Mouse (Mus musculus) limb, embryonic 15.5 days (tissue): ENCODE data around the gene Nexn. TPM values are rescaled to one million over a fixed set of nuclear protein-coding genes. Genes with fewer than 3 reads are reported as not detected.

Experiments used
- ATAC-seq: fragments of 200-750 bp; cut with Nextera tagmentation; 2 replicates; pipeline ENCODE4 v1.8.0; 2017; ENCODE audit warnings: low read depth, moderate TSS enrichment; ENCODE audit not compliant: insufficient number of reproducible peaks, low FRiP score, low TSS enrichment
- H3K27ac ChIP-seq: fragments of 300-500 bp; sonication (generic); 2 replicates; pipeline ENCODE4 v1.5.1; 2015; ENCODE audit warnings: moderate library complexity, mild to moderate bottlenecking, inconsistent platforms
- H3K27me3 ChIP-seq: fragments of 300-500 bp; sonication (generic); 2 replicates; pipeline ENCODE4 v1.6.1; 2015; ENCODE audit warnings: inconsistent platforms
- H3K36me3 ChIP-seq: fragments of 300-500 bp; sonication (generic); 2 replicates; pipeline ENCODE4 v1.6.1; 2015; ENCODE audit warnings: inconsistent platforms
- H3K4me1 ChIP-seq: fragments of 300-500 bp; sonication (generic); 2 replicates; pipeline ENCODE4 v1.6.1; 2015; ENCODE audit warnings: inconsistent platforms
- H3K4me2 ChIP-seq: fragments of 300-500 bp; sonication (generic); 2 replicates; pipeline ENCODE4 v1.6.1; 2015; ENCODE audit warnings: mild to moderate bottlenecking, inconsistent platforms
- H3K4me3 ChIP-seq: fragments of 300-500 bp; sonication (generic); 2 replicates; pipeline ENCODE4 v1.5.1; 2015; ENCODE audit warnings: mild to moderate bottlenecking, inconsistent platforms
- H3K9ac ChIP-seq: fragments of 300-500 bp; sonication (generic); 2 replicates; pipeline ENCODE4 v1.6.1; 2015; ENCODE audit warnings: inconsistent platforms
- H3K9me3 ChIP-seq: fragments of 300-500 bp; sonication (generic); 2 replicates; pipeline ENCODE4 v1.6.1; 2016; ENCODE audit warnings: inconsistent platforms
- WGBS: fragments of 180-500 bp; shearing (Covaris S2); methylation state at CpG from one replicate; pipeline ENCODE4 v1.1.7; 2015; 5-methylcytosine and 5-hydroxymethylcytosine counted together
- polyA plus RNA-seq: library from polyadenylated mRNA; unstranded; fragments of >200 nt; fragmentation: Nextera tagmentation; extraction: Ambion mirVana; gene quantifications from 2 replicates; pipeline ENCODE4 v1.2.1, GENCODE M21; 2015

The Nexn gene
- polyA plus RNA-seq, 1 experiment from 2014 or later: 28.5 TPM

DNA sequence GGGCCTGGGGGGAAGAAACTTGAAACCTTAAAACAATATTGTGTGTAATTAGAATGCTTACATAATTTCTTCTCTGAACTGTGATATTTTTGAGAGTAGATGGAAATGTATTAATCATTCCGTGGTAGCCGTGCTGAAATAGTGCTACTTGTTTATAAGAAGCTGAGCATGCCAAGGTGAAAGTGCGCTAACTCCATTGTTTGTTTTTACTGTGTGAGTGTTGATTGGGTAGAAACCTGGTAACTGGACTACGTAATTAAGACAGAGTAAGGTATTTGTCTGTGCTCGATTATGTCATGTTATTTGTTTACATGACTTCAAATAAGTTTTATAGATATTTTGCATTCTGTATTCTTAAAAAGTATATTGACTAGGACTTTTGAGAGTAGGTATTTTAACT lies 36.9 kb downstream of the Nexn start:
- no peak for ATAC-seq
- Histone ChIP-seq H3K27ac (no peak overlapping the region), H3K9ac (no peak overlapping the region), H3K27me3 (no peaks in the 10 kb centered on the region), H3K36me3 (peaks cover 58% of the 10 kb centered on the region), H3K4me1 (no peaks in the 10 kb centered on the region), H3K4me2 (no peak overlapping the region), H3K4me3 (no peak overlapping the region), H3K9me3 (no peaks in the 10 kb centered on the region)
- 91% methylated on average over 5 of the region's 5 CpGs for WGBS

DNA sequence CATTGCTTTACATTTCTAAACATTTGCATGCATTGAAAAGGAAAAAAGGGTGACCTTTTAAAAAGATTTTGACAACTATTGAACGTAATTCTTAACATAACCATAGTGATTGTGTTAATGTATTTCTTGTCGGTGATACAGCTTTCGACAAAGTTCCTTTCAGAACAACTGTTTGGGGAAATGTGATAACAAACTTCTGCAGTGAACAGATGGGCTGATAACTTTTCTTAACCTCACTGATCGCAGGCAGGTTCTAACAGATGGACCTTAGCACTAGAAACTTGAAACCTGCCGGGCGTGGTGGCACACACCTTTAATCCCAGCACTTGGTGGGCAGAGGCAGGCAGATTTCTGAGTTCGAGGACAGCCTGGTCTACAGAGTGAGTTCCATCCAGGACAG lies 37.3 kb downstream of the Nexn start:
- peaks cover 63% of the 10 kb centered on the region for H3K36me3 ChIP-seq
- no peak for ATAC-seq
- H3K9me3 ChIP-seq: no peaks in the 10 kb centered on the region
- H3K9ac ChIP-seq: no peak overlapping the region
- no peak overlapping the region for H3K27ac ChIP-seq
- H3K4me2 ChIP-seq: no peak overlapping the region
- WGBS: 94% methylated on average over 7 of the region's 7 CpGs
- no peak overlapping the region for H3K4me3 ChIP-seq
- H3K4me1 ChIP-seq: no peaks in the 10 kb centered on the region
- no peaks in the 10 kb centered on the region for H3K27me3 ChIP-seq

DNA sequence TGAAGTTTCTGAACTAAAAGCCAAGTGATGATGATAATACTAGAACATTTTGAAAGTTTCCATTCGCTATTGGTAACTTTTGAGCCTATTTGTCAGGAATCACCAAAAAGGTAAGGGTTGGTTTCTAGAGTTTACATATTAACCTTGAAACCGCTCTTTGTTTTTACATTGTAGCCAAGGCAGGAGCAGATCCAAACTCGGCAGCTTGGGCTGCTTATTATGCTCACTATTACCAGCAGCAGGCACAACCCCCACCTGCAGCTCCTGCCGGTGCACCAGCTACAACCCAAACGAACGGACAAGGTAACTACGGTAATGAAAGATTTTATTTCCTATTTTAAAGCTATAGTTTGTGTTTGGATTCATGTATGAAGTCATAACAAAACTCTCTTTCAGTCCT lies 40.2 kb downstream of the Nexn start:
- Histone ChIP-seq H3K27ac (no peak overlapping the region), H3K4me1 (no peaks in the 10 kb centered on the region), H3K9me3 (no peaks in the 10 kb centered on the region), H3K4me3 (no peak overlapping the region), H3K9ac (no peak overlapping the region), H3K36me3 (peaks cover 77% of the 10 kb centered on the region), H3K4me2 (no peak overlapping the region), H3K27me3 (no peaks in the 10 kb centered on the region)
- ATAC-seq: no peak
- 90% methylated on average over 7 of the region's 7 CpGs for WGBS

DNA sequence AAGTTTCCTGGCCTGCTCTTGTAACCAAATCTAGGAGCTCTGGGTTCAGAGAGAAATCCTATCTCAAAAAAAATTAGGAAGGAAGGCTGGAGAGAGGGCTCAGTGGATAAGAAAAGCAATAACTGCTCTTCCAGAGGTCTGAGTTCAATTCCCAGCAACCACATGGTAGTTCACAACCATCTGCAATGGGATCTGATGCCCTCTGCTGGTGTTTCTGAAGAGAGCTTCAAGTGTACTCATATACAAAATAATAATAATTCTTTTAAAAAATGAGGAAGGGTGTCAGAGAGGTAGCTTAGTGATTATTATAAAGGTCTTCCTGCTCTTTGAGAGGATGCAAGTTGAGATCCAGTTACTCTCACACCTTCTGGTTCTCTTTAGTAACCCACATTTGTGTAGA lies 41.2 kb downstream of the Nexn start:
- no peak overlapping the region for H3K4me3 ChIP-seq
- no peak overlapping the region for H3K27ac ChIP-seq
- H3K9me3 ChIP-seq: no peaks in the 10 kb centered on the region
- no peaks in the 10 kb centered on the region for H3K4me1 ChIP-seq
- ATAC-seq: no peak
- no peak overlapping the region for H3K4me2 ChIP-seq
- no peaks in the 10 kb centered on the region for H3K27me3 ChIP-seq
- peaks cover 80% of the 10 kb centered on the region for H3K36me3 ChIP-seq
- H3K9ac ChIP-seq: no peak overlapping the region

DNA sequence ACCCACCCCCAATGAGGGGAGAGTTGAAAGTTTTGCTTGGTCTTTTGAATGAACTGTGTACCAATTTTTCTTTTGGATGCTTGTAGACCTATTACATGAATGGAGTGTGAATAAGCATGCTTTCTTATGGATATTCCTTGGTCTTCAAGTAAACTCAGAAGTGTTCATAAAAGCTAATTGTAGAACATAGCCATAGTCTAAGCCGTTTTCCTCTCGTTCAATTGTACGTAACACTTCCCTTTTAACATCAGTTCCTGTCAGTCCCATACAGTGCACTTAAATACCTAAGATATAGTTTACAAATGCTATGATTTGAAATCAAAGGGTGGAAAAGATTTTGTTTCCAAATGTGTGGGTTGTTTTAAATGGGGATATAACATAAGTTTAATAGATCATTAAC lies 52.7 kb downstream of the Nexn start:
- Histone ChIP-seq H3K4me3 (no peak overlapping the region), H3K4me1 (peaks cover 20% of the 10 kb centered on the region), H3K9me3 (no peaks in the 10 kb centered on the region), H3K27me3 (no peaks in the 10 kb centered on the region), H3K4me2 (peak overlapping the region; percentile 74), H3K36me3 (peaks cover 30% of the 10 kb centered on the region), H3K27ac (no peak overlapping the region), H3K9ac (no peak overlapping the region)
- WGBS: 33% methylated on average over 3 of the region's 3 CpGs
- ATAC-seq: no peak

DNA sequence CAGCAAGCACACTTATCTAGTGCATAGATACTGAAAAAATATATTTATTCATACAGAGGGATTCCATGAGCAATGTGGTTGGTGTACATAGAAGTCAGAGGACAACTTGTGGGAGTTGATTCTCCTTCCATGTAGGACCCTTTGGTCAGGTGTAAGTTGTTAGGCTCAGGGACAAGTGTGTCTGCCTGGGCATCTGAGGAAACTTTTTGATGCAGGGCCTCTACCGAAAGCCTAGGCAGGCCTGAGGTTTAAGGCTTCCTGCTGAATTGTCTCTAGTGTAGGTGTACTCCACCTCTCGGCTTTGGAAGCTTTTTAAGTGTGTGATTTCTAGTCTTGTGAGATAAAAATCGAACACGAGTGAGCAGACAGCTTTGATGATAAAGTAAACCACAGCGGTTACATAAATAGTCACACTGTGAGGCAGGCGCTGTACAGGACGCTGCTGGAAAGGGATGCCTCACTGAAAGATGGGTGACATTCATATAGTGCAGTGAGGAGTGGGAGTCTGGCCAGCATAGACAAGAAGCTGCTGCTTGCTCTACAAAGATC lies 54.3 kb downstream of the Nexn start:
- Histone ChIP-seq H3K27ac (no peak overlapping the region), H3K4me3 (peak overlapping the region; percentile 94), H3K27me3 (no peaks in the 10 kb centered on the region), H3K9ac (peak overlapping the region; percentile 99), H3K9me3 (no peaks in the 10 kb centered on the region), H3K4me1 (peaks cover 21% of the 10 kb centered on the region), H3K4me2 (peak overlapping the region; percentile 74), H3K36me3 (peaks cover 21% of the 10 kb centered on the region)
- WGBS: 18% methylated on average over 7 of the region's 7 CpGs
- no peak for ATAC-seq

DNA sequence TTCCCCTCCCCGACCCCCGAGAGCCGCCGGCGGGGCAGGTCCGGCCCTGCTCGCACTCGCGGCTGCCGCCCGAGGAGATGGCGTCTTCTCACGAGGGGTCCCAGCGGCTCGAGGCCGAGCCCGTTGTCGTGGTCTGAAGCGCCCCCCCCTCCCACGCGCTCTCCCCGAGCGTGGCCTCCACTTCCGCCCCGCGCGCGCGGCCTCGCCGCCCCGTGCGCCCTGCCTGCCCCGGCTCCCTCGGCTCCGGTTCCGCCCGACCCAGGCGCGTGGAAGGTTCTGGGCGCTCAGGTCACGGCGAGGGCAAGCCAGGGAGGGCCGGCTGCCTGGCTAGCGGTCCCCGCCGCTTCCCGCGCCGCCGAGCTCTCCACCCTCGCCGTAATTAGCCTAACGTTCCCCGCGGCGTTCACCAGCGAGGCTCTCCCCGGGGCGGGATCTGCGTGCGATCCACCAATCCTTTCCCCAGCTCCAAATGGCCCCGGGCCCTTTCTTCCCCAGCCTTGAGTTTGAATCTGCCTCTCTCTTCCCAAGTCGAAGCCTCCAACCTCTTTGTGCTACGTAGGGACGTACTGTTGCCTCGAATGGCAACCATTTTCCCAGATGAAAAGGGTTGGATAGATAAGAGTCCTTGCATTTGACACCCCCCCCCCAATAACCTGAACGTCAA lies 55.3 kb downstream of the Nexn start:
- ATAC-seq: peak; percentile 70
- WGBS: under 1% methylated on average over 58 of the region's 68 CpGs
- Histone ChIP-seq H3K4me2 (peak overlapping the region; percentile 74), H3K9ac (peak overlapping the region; percentile 99), H3K4me1 (peaks cover 21% of the 10 kb centered on the region), H3K27me3 (no peaks in the 10 kb centered on the region), H3K9me3 (no peaks in the 10 kb centered on the region), H3K36me3 (peaks cover 12% of the 10 kb centered on the region), H3K4me3 (peak overlapping the region; percentile 94), H3K27ac (peak overlapping the region; percentile 99)

DNA sequence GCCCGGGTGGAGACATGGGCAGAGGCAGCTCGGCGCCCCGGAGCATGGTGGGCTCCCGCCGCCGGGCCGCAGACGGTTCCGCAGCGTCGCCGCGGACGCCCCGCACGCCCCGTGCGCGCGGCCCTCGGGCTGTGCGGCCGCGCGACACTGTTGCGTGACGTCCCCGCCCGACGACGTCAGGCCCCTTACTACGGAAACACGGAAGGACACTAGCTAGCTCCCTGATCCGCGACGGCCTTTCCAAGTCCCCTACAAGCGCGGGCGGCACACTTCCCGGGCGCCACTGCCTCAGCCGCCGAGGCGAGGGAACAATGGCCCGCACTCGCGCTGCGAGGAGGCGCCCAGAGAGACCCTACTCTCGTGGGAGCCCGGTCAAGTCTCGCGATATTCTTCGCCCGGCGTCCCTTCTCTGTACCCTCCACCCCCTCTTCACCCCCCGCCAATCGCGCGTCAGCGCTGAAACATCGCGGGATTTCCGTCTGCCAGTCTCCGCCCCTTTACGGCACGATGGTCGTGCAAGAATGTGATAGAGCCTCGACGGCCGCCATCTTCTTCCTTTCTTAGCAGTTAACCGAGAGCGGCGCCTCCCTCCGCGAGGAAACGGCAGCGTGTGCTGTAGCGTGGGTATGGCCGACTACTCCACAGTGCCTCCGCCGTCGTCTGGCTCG lies 56.0 kb downstream of the Nexn start, which contains the start of the genes Dnajb4 and Fubp1:
TSS of gene Dnajb4 (minus strand) at position 336 of the 668 bp plus-strand sequence.
TSS of gene Fubp1 (plus strand) at position 456 of the 668 bp plus-strand sequence.
- Histone ChIP-seq H3K4me3 (peak within 1 kb of the TSS; percentile 94), H3K36me3 (0 out of 2 replicates have a peak, but pooled peaks cover 8% of the 10 kb centered on the region), H3K27ac (peak within 1 kb of the TSS; percentile 99), H3K9me3 (no peaks in the 10 kb centered on the region), H3K4me2 (peak within 1 kb of the TSS; percentile 74), H3K4me1 (peaks cover 21% of the 10 kb centered on the region), H3K27me3 (no peaks in the 10 kb centered on the region), H3K9ac (peak within 1 kb of the TSS; percentile 99)
- WGBS: 1% methylated on average over 85 of the region's 85 CpGs
- ATAC-seq: peak; percentile 95

DNA sequence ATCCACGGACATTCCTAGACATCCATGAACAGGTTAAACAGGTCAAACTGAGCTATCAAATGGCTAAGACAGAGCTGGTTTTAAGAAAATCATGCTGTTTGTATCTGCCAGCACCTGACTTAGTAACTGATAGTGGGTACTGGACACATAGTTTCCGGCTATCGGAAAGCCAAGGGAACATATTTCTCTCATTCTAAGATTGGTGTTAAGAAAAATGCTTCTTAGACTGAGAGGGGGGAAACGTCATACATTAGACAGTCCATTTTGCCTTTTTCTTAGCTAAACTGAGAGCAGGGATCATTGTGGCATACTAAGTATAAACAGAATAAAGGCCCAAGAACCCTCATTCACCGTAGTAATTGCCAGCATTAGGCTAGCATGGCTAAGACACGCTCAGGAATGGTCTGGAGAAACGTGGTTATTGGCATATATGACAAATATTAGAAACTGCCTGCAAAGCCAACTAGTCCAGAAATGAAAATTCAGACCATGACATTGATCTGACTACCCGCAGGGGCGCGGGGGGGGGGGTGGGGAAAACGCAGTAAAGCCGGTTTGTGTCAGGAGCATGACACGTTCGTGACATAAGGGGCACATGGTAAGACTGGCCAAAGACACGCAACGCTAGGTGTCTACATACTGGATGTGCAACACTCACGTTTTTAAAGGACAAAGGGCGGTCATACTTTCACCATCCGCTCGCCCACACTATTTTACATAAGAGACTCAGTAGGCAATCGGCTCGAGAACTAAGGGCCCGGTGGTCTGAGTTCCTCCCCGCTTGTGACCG lies 56.8 kb downstream of the Nexn start:
- 3% methylated on average over 25 of the region's 25 CpGs for WGBS
- no peak; the same call in 1 of the 2 replicates for ATAC-seq

DNA sequence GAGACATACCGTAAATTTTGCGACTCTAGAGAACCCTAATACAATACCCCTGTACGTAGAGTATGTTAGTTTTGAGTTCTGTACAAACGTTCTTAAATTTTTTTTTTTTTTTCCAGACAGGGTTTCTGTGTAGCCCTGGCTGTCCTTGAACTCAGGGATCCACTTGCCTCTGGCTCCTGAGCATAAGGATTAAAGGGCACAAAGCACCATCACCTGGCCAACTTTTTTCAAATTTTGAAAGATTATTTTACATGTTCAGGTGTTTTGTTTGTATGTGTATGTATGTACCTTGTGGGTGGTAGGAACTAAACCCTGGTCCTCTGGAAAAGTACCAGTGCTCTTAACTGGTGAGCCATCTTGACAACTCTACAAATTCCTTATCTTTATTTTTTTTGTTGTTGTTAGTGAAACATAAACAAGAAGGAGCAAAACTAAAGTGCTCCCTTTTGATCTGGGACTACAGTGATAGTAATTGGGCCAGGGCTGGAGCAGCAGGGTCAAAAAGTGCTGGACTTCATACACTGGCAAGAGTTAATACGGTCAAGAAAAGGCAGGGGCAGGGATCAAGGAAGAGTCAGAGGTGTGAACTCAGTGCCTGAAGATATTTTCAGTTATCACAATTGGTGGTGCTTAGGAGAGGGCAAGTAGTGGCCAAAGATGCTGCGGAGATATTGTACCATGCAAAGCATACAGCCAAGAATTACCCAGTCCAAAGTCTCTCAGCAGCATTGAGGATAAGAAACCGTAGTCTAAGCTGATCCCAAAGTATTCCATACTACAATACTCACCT lies 57.9 kb downstream of the Nexn start:
- no peak overlapping the region for H3K4me2 ChIP-seq
- no peak for ATAC-seq
- H3K9ac ChIP-seq: no peak overlapping the region
- no peak overlapping the region for H3K4me3 ChIP-seq
- 84% methylated on average over 7 of the region's 7 CpGs for WGBS
- no peaks in the 10 kb centered on the region for H3K9me3 ChIP-seq
- H3K27me3 ChIP-seq: no peaks in the 10 kb centered on the region
- H3K27ac ChIP-seq: no peak overlapping the region
- peaks cover 19% of the 10 kb centered on the region for H3K4me1 ChIP-seq
- H3K36me3 ChIP-seq: 0 out of 2 replicates have a peak, but pooled peaks cover 5% of the 10 kb centered on the region

More for the DNA sequence above, 56.8 kb downstream of the Nexn start:
- H3K27ac ChIP-seq: peak overlapping the region; percentile 99
- no peaks in the 10 kb centered on the region for H3K9me3 ChIP-seq
- 0 out of 2 replicates have a peak, but pooled peaks cover 5% of the 10 kb centered on the region for H3K36me3 ChIP-seq
- peak overlapping the region; percentile 94 for H3K4me3 ChIP-seq
- H3K9ac ChIP-seq: peak overlapping the region; percentile 97
- H3K4me2 ChIP-seq: peak overlapping the region; percentile 52
- H3K4me1 ChIP-seq: peaks cover 21% of the 10 kb centered on the region
- no peaks in the 10 kb centered on the region for H3K27me3 ChIP-seq

DNA sequence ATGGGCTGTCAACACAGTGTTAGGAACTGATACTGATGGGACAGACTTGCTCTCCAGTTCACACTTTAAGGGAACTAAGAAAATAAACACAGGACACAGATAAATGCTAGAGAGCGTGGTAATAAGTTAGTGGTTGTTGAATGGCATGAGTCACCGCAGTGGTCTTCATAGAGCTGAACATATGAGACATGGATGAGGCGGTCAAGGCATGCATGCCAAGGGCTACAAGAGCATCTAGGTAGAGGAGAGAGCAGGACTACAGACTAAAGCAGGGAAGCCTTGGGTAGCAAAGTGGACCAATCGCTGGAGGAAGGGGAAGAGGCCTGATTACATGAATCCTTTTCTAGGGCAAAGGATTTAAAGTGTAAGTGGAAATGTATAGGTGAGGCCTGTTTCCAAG lies 59.0 kb downstream of the Nexn start:
- Histone ChIP-seq H3K9ac (no peak overlapping the region), H3K27ac (no peak overlapping the region), H3K9me3 (no peaks in the 10 kb centered on the region), H3K4me3 (no peak overlapping the region), H3K4me2 (no peak overlapping the region), H3K27me3 (no peaks in the 10 kb centered on the region), H3K4me1 (peaks cover 8% of the 10 kb centered on the region), H3K36me3 (0 out of 2 replicates have a peak, but pooled peaks cover 5% of the 10 kb centered on the region)
- 96% methylated on average over 4 of the region's 4 CpGs for WGBS
- ATAC-seq: no peak
